Mouse (Mus musculus) left cerebral cortex, postnatal 25 days (tissue): ENCODE results near the gene Atp6v0b. TPM values are rescaled to one million over a fixed set of nuclear protein-coding genes. Genes with fewer than 3 reads are reported as not detected.

Experiments used
- DNase-seq, 2 experiments: peaks; one replicate each; pipeline ENCODE4 v3.0.0; 2022; ENCODE audit warnings: low spot score in 2 of 2, mixed read lengths in 1 of 2
- intact Hi-C: fragments of 180-260 bp; cut with DNase I; formaldehyde crosslinking; loops from one replicate; pipeline ENCODE4 v1.15.1; 2025
- total RNA-seq, 2 experiments: library from RNA; stranded (reverse); gene quantifications; 2 replicates each; pipeline ENCODE4 v1.2.3; 2021

Gene Atp6v0b
- total RNA-seq, 2 experiments from 2014 or later: 460 to 484 TPM

- intact Hi-C loops: no loop called here
- DNase-seq: no peak
Observed at GRCm38 (mm10) chr4:117913421-117913820, 26.3 kb upstream of the Atp6v0b start.

GRCm38 (mm10) chr4:117912685-117913273 is 25.6 kb upstream of the Atp6v0b start:
- DNase-seq: no peak
- intact Hi-C loops: no loop called here

GRCm38 (mm10) chr4:117912131-117912561 is 25.0 kb upstream of the Atp6v0b start:
- intact Hi-C loops: no loop called here
- no peak for DNase-seq

- DNase-seq: peak in 1 of 2 experiments; percentile 68
Observed at GRCm38 (mm10) chr4:117908834-117909453, 21.8 kb upstream of the Atp6v0b start.

GRCm38 (mm10) chr4:117906196-117906595 is 19.1 kb upstream of the Atp6v0b start:
- intact Hi-C loops: no loop called here
- DNase-seq: no peak

More at GRCm38 (mm10) chr4:117908834-117909453, 21.8 kb upstream of the Atp6v0b start:
- intact Hi-C loops: no loop called here

- intact Hi-C loops: no loop called here
- no peak for DNase-seq
Observed at GRCm38 (mm10) chr4:117904761-117905160, 17.6 kb upstream of the Atp6v0b start.

- intact Hi-C loops: no loop called here
- DNase-seq: peak in 1 of 2 experiments; percentile 83
Observed at GRCm38 (mm10) chr4:117904094-117904493, 17.0 kb upstream of the Atp6v0b start.

- intact Hi-C loops: no loop called here
- no peak for DNase-seq
Observed at GRCm38 (mm10) chr4:117898111-117898510, 11.0 kb upstream of the Atp6v0b start.

GRCm38 (mm10) chr4:117896031-117896430 is 8.9 kb upstream of the Atp6v0b start:
- DNase-seq: no peak
- intact Hi-C loops: no loop called here

GRCm38 (mm10) chr4:117895339-117895738 is 8.2 kb upstream of the Atp6v0b start:
- intact Hi-C loops: no loop called here
- no peak for DNase-seq

- no peak for DNase-seq
- intact Hi-C loops: no loop called here
Observed at GRCm38 (mm10) chr4:117894601-117895000, 7.5 kb upstream of the Atp6v0b start.

- DNase-seq: no peak
- intact Hi-C loops: loop anchor here (2.0 kb wide), 1 partner anchor 21 kb away; the partner anchor contains the start of gene Ipo13
Observed at GRCm38 (mm10) chr4:117893376-117893775, 6.2 kb upstream of the Atp6v0b start.

- intact Hi-C loops: loop anchor here (2.0 kb wide), 1 partner anchor 23 kb away; the partner anchor contains the start of gene Ipo13
- peak; percentile 81 to 94 for DNase-seq
Observed at GRCm38 (mm10) chr4:117891738-117892161, 4.6 kb upstream of the Atp6v0b start, which contains the start of gene Dph2. Gene Dph2, minus strand, starts transcription at chr4:117892032.

GRCm38 (mm10) chr4:117890750-117891149 is 3.6 kb upstream of the Atp6v0b start:
- intact Hi-C loops: no loop called here
- no peak for DNase-seq

GRCm38 (mm10) chr4:117890031-117890430 is 2.9 kb upstream of the Atp6v0b start:
- no peak for DNase-seq
- intact Hi-C loops: no loop called here

GRCm38 (mm10) chr4:117889471-117889870 is 2.3 kb upstream of the Atp6v0b start:
- no peak for DNase-seq
- intact Hi-C loops: no loop called here

- intact Hi-C loops: no loop called here
- DNase-seq: no peak
Observed at GRCm38 (mm10) chr4:117887920-117888319, 787 bp upstream of the Atp6v0b start.

GRCm38 (mm10) chr4:117886644-117887043 is 489 bp downstream of the Atp6v0b start:
- DNase-seq: no peak
- intact Hi-C loops: no loop called here

GRCm38 (mm10) chr4:117885994-117886393 is 1.1 kb downstream of the Atp6v0b start:
- peak in 1 of 2 experiments; percentile 51 for DNase-seq
- intact Hi-C loops: no loop called here

- DNase-seq: no peak
- intact Hi-C loops: no loop called here
Observed at GRCm38 (mm10) chr4:117885093-117885492, 2.0 kb downstream of the Atp6v0b start.

GRCm38 (mm10) chr4:117884146-117884545 is 3.0 kb downstream of the Atp6v0b start:
- no peak for DNase-seq
- intact Hi-C loops: no loop called here
